Mouse (Mus musculus) liver, embryonic 14.5 days (tissue): ENCODE results near the gene Fgfbp1. TPM values are rescaled to one million over a fixed set of nuclear protein-coding genes. Genes with fewer than 3 reads are reported as not detected.

Source experiments
- ATAC-seq: fragments of 200-750 bp; cut with Nextera tagmentation; 2 replicates; pipeline ENCODE4 v1.8.0; 2017; ENCODE audit warnings: moderate number of reproducible peaks, mild to moderate bottlenecking, moderate library complexity; ENCODE audit not compliant: insufficient read depth
- DNase-seq, 3 experiments: peaks; one replicate each; pipeline ENCODE4 v3.0.0-alpha.2; 2012 to 2013; ENCODE audit warnings: low read depth in 3 of 3, low spot score in 3 of 3
- H3K27ac ChIP-seq: fragments of 300-500 bp; sonication (generic); 2 replicates; pipeline ENCODE4 v1.5.1; 2014; ENCODE audit warnings: moderate library complexity, mild to moderate bottlenecking, control low read depth, inconsistent platforms
- H3K27me3 ChIP-seq: fragments of 300-500 bp; sonication (generic); 2 replicates; pipeline ENCODE4 v1.6.1; 2014; ENCODE audit warnings: mild to moderate bottlenecking, low read length, moderate library complexity; ENCODE audit not compliant: control insufficient read depth, insufficient read depth
- H3K36me3 ChIP-seq: fragments of 300-500 bp; sonication (generic); replicated peaks from 2 replicates; pipeline ENCODE4 v1.6.1; 2014; ENCODE audit warnings: low read depth; ENCODE audit not compliant: control insufficient read depth, insufficient read depth
- H3K4me1 ChIP-seq, 2 experiments: fragments of 200-500 bp in 1 of 2; fragments of 300-500 bp in 1 of 2; sonication (generic) in 1 of 2; replicated peaks; 2 replicates each; pipeline ENCODE4 v1.6.1; 2012 to 2014; ENCODE audit warnings: antibody characterized with exemption in 1 of 2, inconsistent platforms in 1 of 2, low read length in 1 of 2; ENCODE audit not compliant: control insufficient read depth in 2 of 2, insufficient read depth in 2 of 2
- H3K4me2 ChIP-seq: fragments of 300-500 bp; sonication (generic); 2 replicates; pipeline ENCODE4 v1.6.1; 2014; ENCODE audit warnings: low read depth, mild to moderate bottlenecking, control low read depth, moderate library complexity
- H3K4me3 ChIP-seq, 2 experiments: fragments of 200-500 bp in 1 of 2; fragments of 300-500 bp in 1 of 2; sonication (generic) in 1 of 2; 2 replicates each; pipeline ENCODE4 v1.5.1; 2012 to 2014; ENCODE audit warnings: low read depth in 2 of 2, low read length in 2 of 2, mild to moderate bottlenecking in 2 of 2, control low read depth in 1 of 2, inconsistent platforms in 1 of 2, moderate library complexity in 1 of 2; ENCODE audit not compliant: insufficient read depth in 1 of 2
- H3K9ac ChIP-seq: fragments of 300-500 bp; sonication (generic); replicated peaks from 2 replicates; pipeline ENCODE4 v1.6.1; 2014; ENCODE audit warnings: mild to moderate bottlenecking, control low read depth, moderate library complexity
- H3K9me3 ChIP-seq: fragments of 300-500 bp; sonication (generic); 2 replicates; pipeline ENCODE4 v1.6.1; 2016; ENCODE audit warnings: low read length, mixed read lengths; ENCODE audit not compliant: control insufficient read depth
- CTCF ChIP-seq: IDR thresholded peaks from 2 replicates; pipeline ENCODE4 v1.5.1; 2016; ENCODE audit warnings: antibody characterized with exemption, low read depth, control low read depth
- EP300 ChIP-seq: IDR thresholded peaks from 2 replicates; pipeline ENCODE4 v1.6.1; 2016; ENCODE audit warnings: antibody characterized with exemption, low read depth
- WGBS: fragments of 180-500 bp; shearing (Covaris S2); extraction: QIAGEN DNeasy Blood & Tissue Kit; methylation state at CpG from one replicate; pipeline ENCODE4 v1.1.7; 2014; ENCODE audit not compliant: insufficient replicate concordance; 5-methylcytosine and 5-hydroxymethylcytosine counted together
- polyA plus RNA-seq, 2 experiments: library from polyadenylated mRNA; depleted of rRNA in 1 of 2; stranded (reverse) in 1 of 2; unstranded in 1 of 2; fragments of >200 nt; fragmentation: Nextera tagmentation in 1 of 2; extraction: Ambion mirVana in 1 of 2; gene quantifications; 2 replicates each; pipeline versions ENCODE4 v1.2.1 to v1.2.3; 2012 to 2014

The Fgfbp1 gene
- polyA plus RNA-seq, 2 experiments: 0.09 to 0.14 TPM

DNA sequence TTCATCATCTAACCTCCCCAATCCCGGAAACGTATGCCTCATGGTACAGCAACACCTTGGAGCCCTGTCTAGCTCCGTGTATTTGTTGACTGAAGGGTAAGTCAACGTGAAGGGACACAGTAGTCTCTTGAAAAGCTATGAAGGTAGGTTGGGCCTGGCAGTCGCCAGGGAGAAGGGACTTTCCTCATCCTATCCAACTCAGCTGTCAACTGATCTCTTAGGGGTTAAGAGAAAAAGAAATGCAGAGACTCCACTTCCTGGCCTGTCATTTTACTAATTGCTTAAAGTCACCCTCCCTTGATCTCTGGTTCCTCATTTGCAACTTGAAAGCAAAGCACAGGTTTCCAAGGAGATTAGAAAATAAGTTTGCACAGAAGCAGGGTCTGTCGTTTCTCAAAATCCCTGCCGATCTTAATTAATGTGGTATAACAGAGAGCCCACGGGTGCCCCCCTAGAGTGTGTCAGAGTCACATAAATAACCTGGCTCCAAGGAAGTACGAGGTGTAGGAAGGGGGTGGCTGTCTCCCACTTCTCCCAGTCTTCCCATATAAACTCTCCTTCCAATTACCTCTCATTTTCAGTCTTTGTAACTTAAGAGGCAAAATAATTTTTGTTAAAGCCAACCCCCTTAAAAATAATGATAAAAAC, 34.1 kb downstream of the Fgfbp1 start:
- TF ChIP-seq EP300 (no peak), CTCF (no peak)
- Histone ChIP-seq H3K9me3 (no peaks in the 10 kb centered on the region), H3K27me3 (no peaks in the 10 kb centered on the region), H3K9ac (no peak overlapping the region), H3K4me1 (peaks cover 0 to 16% of the 10 kb centered on the region in 2 experiments; a peak in 3 of 4 replicates), H3K27ac (no peak overlapping the region), H3K36me3 (no peaks in the 10 kb centered on the region), H3K4me3 (no peak overlapping the region), H3K4me2 (peak overlapping the region; percentile 67)
- ATAC-seq (no peak), DNase-seq (no peak)
- 21% methylated on average over 9 of the region's 9 CpGs for WGBS

- 40% methylated on average over 2 of the region's 2 CpGs for WGBS
- Histone ChIP-seq H3K4me1 (no peaks in the 10 kb centered on the region), H3K4me2 (no peak overlapping the region), H3K9me3 (no peaks in the 10 kb centered on the region), H3K27ac (no peak overlapping the region), H3K27me3 (no peaks in the 10 kb centered on the region), H3K36me3 (no peaks in the 10 kb centered on the region), H3K4me3 (no peak overlapping the region), H3K9ac (no peak overlapping the region)
- ATAC-seq: no peak
- TF ChIP-seq CTCF (no peak), EP300 (no peak)
- DNase-seq: no peak
Measured at GRCm38 (mm10) chr5:43933269-43933668, 48.3 kb downstream of the Fgfbp1 start.

Other genes starting within 250 kb of the Fgfbp1 start
- gene Bst1, start 162.9 kb downstream of the Fgfbp1 start, polyA plus RNA-seq (2012; rRNA removed): 0.18 and 0.19 TPM in 2 replicates
- gene Bst1, start 162.9 kb downstream of the Fgfbp1 start, polyA plus RNA-seq (2014; fragmentation: Nextera tagmentation; extraction: Ambion mirVana): 0.52 and 0.69 TPM in 2 replicates
- 9.0 and 10.3 TPM in 2 replicates for gene Fbxl5, start 160.1 kb downstream of the Fgfbp1 start, polyA plus RNA-seq (2012; rRNA removed)
- 21.5 and 22.6 TPM in 2 replicates for gene Fbxl5, start 160.1 kb downstream of the Fgfbp1 start, polyA plus RNA-seq (2014; fragmentation: Nextera tagmentation; extraction: Ambion mirVana)
- 5.2 TPM in 2 replicates for gene Cd38, start 113.2 kb downstream of the Fgfbp1 start, polyA plus RNA-seq (2012; rRNA removed)
- gene Cd38, start 113.2 kb downstream of the Fgfbp1 start, polyA plus RNA-seq (2014; fragmentation: Nextera tagmentation; extraction: Ambion mirVana): 9.3 and 10.6 TPM in 2 replicates
- gene Gm7879, start 68.6 kb downstream of the Fgfbp1 start, polyA plus RNA-seq (2012; rRNA removed): 0.46 TPM in 1 of 2 replicates, not detected in the other
- 0.40 and 0.86 TPM in 2 replicates for gene Gm7879, start 68.6 kb downstream of the Fgfbp1 start, polyA plus RNA-seq (2014; fragmentation: Nextera tagmentation; extraction: Ambion mirVana)
- gene Prom1, start 120.3 kb upstream of the Fgfbp1 start, polyA plus RNA-seq (2012; rRNA removed): 3.7 and 4.1 TPM in 2 replicates
- 11.5 and 12.2 TPM in 2 replicates for gene Prom1, start 120.3 kb upstream of the Fgfbp1 start, polyA plus RNA-seq (2014; fragmentation: Nextera tagmentation; extraction: Ambion mirVana)
- 26.0 and 30.9 TPM in 2 replicates for gene Tapt1, start 244.8 kb upstream of the Fgfbp1 start, polyA plus RNA-seq (2012; rRNA removed)
- gene Tapt1, start 244.8 kb upstream of the Fgfbp1 start, polyA plus RNA-seq (2014; fragmentation: Nextera tagmentation; extraction: Ambion mirVana): 31.2 and 38.5 TPM in 2 replicates